Mouse (Mus musculus) CH12.LX (cell line): Measurements from ENCODE around the gene Dazl.

Experiments
- CHD2 ChIP-seq: IDR thresholded peaks from 2 replicates; pipeline ENCODE4 v1.6.1; 2011; ENCODE audit warnings: low read length, improper control_type of control experiment
- CTCF ChIP-seq, 2 experiments: IDR thresholded peaks in 1 of 2; conservative IDR thresholded peaks in 1 of 2; 2 replicates each; pipeline ENCODE4 v1.5.1; 2011 to 2012; ENCODE audit warnings: low read depth in 2 of 2, low read length in 2 of 2, improper control_type of control experiment in 1 of 2, inconsistent platforms in 1 of 2, mild to moderate bottlenecking in 1 of 2, moderate library complexity in 1 of 2
- HCFC1 ChIP-seq: IDR thresholded peaks from 2 replicates; pipeline ENCODE4 v1.6.1; 2012; ENCODE audit warnings: low read depth, mild to moderate bottlenecking, inconsistent platforms, low read length, improper control_type of control experiment
- MAX ChIP-seq: IDR thresholded peaks from 2 replicates; pipeline ENCODE4 v1.6.1; 2011; ENCODE audit warnings: low read length, improper control_type of control experiment
- MEF2A ChIP-seq: IDR thresholded peaks from 2 replicates; pipeline ENCODE4 v1.6.1; 2014; ENCODE audit warnings: low read depth, mild to moderate bottlenecking, inconsistent platforms, low read length, improper control_type of control experiment, borderline replicate concordance
- MXI1 ChIP-seq: IDR thresholded peaks from 2 replicates; pipeline ENCODE4 v1.6.1; 2011; ENCODE audit warnings: mild to moderate bottlenecking, low read depth, low read length, improper control_type of control experiment
- NELFE ChIP-seq: IDR thresholded peaks from 2 replicates; pipeline ENCODE4 v1.6.1; 2011; ENCODE audit warnings: low read depth, low read length, improper control_type of control experiment
- POLR2A ChIP-seq: IDR thresholded peaks from 2 replicates; pipeline ENCODE4 v1.6.1; 2011; ENCODE audit warnings: low read depth, mild to moderate bottlenecking, improper control_type of control experiment, low read length
- RCOR1 ChIP-seq: conservative IDR thresholded peaks from 2 replicates; pipeline ENCODE4 v1.6.1; 2012; ENCODE audit warnings: low read depth, mild to moderate bottlenecking, inconsistent platforms, low read length, improper control_type of control experiment
- SMC3 ChIP-seq: IDR thresholded peaks from 2 replicates; pipeline ENCODE4 v1.6.1; 2011; ENCODE audit warnings: low read depth, low read length, improper control_type of control experiment
- TCF12 ChIP-seq: IDR thresholded peaks from 2 replicates; pipeline ENCODE4 v1.6.1; 2014; ENCODE audit warnings: low read depth, mild to moderate bottlenecking, inconsistent platforms, low read length, improper control_type of control experiment
- ZKSCAN1 ChIP-seq: IDR thresholded peaks from 2 replicates; pipeline ENCODE4 v1.6.1; 2012; ENCODE audit warnings: low read depth, inconsistent platforms, low read length, improper control_type of control experiment, borderline replicate concordance

DNA sequence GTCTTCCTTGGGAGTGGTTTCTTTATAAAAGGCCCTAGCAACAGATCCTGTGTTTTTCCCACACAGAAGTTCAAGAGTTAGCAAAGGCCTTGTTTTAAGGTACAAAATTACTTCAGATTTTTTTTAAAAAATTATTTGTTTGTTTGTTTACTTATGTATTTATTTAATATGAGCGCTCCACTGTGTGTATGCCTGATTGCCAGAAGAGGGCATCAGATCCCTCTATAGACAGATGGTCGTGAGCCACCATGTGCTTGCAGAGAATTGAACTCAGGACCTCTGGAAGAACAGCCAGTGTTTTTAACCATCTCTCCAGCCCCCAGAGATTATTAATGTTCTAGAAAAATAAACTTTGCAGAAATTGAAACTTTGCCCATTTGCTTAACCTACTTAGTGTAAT is 42.3 kb upstream of the Dazl start:
- TF ChIP-seq RCOR1 (no peak), CTCF (conservative IDR thresholded peaks at IDR 0.05 in 1 of 2, IDR thresholded peaks at IDR 0.05 in 1 of 2; ENCODE audit: low read depth in 2 of 2, low read length in 2 of 2) (peak in 1 of 2 experiments; percentile 28; a peak in 2 of 4 replicates), CHD2 (no peak), HCFC1 (no peak), MEF2A (no peak), MAX (no peak), SMC3 (peak; percentile 27; the same call in 1 of the 2 replicates), POLR2A (no peak), MXI1 (no peak), NELFE (no peak), ZKSCAN1 (no peak), TCF12 (no peak)
